Mouse (Mus musculus): Measurements from ENCODE around the gene Ccdc85c.

Ccdc85c gene

DNA sequence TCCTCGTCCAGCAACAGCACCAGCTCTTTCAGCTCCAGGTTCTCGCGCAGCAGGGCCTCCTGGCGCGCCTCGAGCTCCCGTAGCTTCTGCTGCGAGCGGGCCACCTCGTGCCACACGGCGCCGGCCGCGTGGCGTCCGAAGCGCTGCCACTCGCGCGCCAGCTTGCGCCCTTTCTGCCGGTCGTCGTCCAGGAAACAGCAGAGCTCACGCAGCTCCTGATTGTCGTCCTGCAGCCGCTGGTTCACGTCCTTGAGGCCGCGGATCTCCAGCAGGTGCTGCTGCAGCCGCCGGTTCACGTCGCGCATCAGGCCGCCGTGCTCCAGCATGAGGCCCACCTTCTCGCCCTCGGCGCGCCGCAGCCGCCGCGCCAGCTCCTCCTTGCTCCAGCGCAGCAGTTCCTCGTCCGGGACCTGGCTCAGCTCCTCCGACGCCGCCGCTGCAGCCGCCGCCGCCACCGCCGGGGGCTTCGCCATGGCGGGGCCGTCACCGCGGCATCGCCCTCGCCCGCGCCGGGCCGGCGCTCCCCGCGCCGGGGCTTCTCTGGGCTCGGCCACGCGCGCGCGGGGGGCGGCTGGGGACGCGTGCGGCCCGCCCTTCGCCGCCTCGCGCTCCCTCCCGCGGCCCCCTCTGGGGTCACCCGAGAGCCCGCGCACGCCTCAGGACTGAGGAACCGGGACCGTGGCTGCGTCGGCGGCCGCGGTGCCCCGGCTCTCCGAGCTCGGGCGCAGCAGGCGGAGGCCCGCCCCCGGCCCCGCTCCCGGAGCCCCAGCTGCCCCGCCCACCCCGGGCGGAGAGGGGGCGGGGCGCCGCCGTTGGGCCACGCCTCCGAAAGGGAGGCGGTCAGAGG, at the start of gene Ccdc85c:
TSS of gene Ccdc85c (minus strand) at position 765 of the 847 bp plus-strand sequence.
- no peak for DNase-seq

DNA sequence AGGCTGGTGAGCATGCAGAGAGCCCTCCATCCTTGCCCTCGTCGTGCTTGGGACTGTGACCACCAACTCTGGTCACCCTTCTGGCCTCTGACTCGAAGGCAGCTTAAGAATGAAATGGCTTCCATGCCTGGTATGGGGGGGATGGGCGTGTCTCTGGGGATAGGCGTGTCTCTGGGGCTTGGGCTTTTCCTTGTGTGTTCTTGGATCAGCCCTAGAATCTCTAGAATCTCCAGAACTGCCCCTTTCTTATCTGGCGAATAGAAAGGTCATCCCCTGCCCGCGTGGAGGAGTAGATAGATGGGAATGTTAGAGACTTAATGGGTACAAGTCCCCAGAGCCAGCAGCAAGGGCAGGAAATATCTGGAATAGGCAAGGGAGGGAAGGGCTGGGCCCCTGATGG, 44.9 kb upstream of the Ccdc85c start:
- no peak for DNase-seq

DNA sequence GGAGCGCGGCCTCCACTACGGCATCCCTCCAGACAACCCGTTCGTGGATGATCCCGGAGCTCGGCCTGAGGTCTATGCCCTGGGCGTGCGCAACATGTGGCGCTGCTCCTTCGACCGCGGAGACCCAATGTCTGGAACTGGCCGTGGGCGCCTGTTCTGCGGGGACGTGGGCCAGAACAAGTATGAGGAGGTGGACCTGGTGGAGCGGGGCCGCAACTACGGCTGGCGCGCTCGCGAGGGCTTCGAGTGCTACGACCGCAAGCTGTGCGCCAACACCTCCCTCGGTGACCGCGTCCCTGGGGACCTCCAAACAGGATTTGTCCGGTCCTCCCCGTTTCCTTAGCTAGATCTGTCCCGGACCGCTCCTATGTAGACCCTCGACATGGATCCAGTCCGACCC, 43.3 kb upstream of the Ccdc85c start:
- no peak for DNase-seq

DNA sequence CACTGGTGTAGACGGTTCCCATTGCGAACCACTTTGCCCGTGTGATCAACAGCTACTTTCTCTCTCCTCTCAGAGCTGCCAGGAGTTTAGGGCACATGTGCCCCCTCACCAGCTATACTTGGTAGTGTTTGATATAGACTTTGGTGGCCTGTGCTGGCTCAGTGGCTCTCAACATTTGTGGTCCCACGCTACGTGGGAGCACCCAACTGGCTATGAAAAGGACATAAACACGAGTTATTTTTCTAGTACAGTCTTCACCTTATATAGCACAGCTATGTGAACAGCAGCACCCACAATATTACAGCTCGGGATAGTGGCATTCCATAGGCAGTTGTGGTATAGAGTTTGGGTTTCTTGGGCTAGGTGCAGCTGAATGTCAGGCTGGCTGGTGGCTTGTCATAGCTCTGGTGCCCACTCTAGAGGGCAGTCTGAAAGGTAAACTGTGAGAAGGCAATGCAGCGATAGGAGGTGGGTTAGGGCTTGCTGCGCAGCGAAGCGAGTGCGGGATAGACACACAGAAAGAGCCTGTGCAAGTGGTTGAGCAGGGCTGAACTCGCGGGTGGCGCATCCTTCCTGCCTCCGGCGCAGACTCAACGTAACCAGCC, 42.7 kb upstream of the Ccdc85c start:
- no peak for DNase-seq

DNA sequence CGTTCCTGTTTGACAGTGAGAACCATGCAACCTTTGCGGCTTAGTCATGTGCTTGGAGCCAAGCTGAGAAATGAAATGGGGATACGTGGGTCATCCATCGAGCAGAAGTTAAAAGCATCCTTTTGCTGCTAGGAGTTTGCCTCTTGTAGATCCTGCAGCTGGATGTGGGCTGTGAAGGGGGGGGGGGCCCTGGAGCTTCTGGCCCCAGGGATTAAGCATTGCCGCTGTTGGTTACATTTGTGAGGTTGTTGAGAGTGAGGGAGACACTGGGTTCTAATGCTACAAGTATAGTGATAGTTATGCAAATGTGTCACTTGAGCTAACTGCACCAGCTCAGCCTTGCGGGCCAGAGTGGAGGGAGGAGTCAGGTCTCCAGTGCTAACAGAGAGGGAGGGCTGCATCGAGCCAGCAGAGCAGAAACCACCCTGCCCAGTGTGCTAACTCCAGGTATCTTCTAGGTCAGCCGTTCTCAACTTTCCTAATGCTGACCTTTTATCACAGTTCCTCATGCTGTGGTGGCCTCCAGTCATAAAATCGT, 42.0 kb upstream of the Ccdc85c start:
- no peak for DNase-seq

DNA sequence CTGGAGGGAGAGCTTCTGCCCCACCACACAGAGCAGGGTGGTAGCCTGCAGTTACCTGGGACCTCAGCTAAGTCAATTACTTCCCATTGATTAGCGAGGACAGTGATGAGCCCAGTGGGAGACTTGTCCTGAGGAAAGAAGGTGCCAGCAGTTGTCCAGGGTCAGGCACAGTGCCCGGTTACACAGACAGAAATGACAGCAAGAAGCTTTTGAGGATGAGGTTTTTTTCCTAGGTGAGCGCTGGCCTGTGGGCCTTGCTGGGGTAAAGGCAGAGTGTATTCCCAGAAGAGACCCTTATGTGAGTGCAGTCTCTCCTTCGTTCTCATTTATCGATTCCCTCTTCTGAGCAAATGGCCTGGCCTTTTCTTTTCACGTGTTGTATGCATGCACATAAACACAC, 41.4 kb upstream of the Ccdc85c start:
- DNase-seq, result no peak

DNA sequence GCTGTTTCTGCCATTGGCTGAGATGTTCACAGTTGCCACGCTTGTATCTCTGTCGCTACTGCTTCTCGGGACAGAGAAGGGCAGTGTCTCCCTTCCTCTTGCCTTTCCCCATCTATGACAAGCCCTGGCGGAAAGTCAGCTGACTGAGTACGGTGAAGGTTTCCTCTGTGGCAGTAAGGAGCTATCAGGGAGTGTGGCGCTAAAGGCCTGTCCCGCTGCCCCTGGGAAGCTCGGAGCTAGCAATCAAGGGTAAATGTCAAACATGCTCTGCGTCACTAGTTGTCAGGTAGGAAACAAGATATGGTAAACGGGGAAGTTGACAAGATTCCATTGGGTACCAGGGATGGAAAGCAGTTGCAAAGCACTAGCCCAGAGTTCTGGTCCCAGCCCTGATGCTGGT, 40.6 kb upstream of the Ccdc85c start:
- no peak for DNase-seq

DNA sequence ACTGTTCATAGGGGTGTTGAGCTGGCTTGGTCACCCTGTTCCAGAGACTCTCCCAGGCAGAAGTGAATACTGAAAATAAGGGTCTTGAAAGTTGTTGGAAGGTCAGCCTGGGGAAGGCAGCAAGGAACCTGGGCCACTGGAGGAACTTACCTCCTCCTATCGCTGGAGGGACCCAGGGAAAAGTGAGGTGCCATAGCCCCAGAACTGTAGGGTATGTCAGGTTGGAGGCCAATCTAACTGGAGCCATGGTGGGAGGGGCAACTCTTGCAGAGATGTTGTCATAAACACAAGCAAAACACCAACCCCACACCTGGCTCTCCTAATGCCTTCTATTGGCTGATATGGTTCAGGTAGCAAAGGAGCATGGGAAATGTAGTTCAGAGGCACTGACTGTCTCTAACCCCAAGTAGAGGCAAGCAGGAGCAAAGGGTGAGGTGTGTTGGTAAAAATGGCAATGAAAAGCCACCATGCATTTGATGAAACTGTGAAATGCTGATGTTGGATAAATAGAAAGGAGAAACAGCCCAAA, 38.1 kb upstream of the Ccdc85c start:
- DNase-seq, result no peak

DNA sequence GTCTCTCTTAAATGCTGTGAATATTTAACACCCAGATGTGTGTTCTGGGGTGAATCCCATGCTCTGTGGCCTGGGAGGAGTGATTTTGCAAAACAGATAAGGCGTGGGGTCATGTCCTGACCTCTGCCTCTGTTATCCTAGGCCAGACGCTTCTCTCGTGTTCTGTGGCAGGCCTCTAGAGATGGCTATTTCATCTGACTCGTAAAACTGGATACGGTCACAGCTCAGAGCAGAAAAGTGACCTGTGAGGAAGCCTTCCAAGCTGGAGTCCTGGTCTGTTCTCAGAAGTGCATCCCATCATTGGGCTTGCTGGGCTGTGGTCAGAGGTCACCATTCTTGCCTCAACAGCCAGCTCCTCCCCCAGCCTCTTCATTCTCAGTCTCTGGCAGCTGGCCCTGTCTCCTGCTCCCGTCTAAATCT, 37.2 kb upstream of the Ccdc85c start:
- peak; percentile 45 for DNase-seq

DNA sequence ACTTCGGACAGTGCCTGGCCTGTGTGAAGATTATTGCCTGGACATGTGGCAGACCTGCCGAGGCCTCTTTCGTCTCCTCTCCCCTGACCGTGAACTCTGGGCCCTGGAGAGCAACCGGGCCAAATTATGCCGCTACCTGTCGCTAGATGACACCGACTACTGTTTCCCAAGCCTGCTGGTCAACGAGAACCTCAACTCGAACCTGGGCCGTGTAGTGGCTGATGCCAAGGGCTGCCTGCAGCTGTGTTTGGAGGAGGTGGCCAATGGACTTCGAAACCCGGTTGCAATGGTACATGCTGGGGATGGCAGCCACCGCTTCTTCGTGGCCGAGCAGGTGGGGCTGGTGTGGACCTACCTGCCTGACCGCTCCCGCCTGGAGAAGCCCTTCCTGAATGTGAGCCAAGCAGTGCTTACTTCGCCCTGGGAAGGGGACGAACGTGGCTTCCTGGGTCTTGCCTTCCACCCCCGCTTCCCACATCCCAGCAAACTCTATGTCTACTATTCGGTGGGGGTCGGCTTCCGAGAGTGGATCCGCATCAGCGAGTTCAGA, 36.6 kb upstream of the Ccdc85c start:
- DNase-seq, result no peak

DNA sequence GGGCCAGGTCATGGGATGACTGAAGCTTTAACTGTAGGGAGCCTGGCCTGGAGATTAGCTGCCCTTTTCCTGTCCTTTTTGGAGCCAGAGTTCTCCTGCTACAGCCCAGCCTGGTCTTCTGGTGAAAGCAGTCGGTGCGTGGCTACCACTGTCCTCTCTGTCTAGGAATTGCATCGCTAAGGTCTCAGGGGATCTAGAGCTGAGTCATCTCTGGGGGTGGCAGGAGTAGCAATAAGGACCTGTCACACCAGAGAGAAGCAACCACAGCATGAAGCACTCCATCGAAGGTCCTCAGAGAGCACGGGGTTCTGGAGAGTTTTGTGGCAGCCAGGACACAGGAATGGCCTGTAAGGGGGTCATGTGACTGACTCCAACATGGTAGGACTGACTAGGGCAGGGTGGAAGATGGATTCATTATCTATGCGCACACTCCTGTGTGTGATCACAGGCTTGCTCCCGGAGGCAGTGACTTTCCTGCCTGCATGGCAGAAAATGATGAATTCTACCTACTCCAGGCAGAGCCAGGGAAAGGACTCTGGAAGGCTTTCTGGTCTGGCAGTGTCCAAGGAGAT, 35.3 kb upstream of the Ccdc85c start:
- DNase-seq, result no peak

DNA sequence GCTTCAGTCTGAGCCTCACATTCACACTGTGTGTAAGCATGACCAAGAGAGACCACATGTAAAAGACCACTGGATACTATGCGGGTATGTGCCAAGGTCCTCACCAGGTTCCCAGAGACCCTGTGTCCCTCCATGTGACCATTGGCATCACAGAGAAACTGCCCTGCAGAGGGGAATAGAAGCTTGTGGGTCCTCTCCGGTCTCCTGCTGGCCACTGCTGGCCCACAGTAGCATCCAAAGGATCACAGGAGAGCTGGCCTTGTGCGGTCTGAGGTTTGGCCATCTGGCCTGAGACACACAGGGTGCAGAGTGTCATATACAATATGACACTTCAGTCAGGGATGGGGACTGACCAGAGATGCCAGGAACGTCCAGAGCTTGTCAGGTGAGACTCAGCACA, 34.8 kb upstream of the Ccdc85c start:
- no peak for DNase-seq

DNA sequence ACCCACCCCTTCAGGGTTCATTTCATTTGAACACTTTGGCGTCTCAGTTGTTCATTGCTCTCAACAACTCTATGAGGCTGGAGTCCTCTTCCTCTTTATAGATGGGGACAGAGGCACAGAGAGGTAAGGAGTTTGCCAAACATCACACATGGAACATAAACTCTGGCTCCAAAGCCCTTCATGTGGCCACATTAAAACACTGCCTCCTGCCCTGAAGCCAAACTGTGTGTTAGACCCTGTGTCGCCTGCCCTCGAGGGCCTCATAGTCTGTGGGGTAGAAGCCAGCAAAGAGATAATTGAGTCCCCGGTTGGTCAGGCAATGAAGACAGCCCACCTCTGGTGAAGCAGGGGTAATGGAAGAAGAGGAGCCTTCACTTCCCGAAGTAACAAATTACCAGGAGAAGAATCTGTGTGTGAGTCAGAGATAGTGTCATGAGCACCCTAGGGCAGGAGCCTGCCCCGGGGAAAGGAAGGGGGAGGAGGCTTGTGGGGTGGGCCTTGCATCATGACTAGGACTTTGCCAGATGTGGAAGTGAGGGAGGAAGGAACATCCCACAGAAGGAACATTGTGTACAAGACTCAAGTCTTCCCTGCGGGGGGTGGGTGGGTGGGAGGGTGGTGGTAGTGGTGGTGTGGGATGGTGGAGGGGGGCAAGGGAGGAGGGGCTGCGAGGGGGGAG, 34.0 kb upstream of the Ccdc85c start:
- peak; percentile 43 for DNase-seq

DNA sequence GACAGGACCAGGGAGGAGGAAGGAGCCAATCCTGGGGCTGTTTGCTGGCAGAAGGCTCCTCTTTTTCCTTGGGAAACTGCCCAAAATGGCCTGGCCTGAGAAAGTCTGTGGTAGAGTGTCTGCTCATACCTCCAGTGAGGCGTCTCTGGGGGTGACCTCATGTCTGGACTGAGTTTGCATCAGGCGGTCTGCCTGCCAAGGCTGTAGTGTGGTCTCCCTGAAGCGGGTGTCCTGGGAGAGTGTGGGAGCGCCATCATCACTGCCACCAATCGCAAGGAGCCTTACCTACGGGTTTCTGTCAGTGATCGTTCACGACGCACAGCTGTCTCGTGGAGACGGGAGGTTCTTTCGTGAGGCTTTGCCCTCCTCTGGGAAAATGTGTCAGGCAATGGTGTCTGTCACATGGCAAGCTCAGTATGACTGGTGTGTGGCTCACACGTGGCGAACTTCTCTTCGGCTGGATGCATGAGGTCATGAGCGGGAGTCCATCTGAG, 33.2 kb upstream of the Ccdc85c start:
- DNase-seq, result no peak

DNA sequence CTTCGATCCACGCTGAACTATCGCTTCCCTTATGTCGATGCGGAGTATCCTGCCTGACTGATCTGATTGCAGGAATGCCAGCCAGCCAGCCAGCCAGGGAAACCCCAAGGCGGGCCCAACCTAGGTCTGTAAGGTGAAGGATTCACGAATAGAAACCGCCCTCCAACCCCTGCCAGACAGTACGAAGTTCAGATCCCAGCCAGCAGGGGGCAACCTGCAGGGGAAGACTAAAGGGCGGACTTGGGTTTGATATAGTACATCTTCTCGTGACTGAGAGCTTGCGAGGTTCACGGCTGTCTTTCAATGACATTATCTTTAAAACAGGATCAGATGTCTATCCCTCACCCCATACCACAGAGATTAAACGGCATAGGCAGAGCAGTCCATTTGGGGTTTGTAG, 32.3 kb upstream of the Ccdc85c start:
- peak; percentile 57 for DNase-seq

DNA sequence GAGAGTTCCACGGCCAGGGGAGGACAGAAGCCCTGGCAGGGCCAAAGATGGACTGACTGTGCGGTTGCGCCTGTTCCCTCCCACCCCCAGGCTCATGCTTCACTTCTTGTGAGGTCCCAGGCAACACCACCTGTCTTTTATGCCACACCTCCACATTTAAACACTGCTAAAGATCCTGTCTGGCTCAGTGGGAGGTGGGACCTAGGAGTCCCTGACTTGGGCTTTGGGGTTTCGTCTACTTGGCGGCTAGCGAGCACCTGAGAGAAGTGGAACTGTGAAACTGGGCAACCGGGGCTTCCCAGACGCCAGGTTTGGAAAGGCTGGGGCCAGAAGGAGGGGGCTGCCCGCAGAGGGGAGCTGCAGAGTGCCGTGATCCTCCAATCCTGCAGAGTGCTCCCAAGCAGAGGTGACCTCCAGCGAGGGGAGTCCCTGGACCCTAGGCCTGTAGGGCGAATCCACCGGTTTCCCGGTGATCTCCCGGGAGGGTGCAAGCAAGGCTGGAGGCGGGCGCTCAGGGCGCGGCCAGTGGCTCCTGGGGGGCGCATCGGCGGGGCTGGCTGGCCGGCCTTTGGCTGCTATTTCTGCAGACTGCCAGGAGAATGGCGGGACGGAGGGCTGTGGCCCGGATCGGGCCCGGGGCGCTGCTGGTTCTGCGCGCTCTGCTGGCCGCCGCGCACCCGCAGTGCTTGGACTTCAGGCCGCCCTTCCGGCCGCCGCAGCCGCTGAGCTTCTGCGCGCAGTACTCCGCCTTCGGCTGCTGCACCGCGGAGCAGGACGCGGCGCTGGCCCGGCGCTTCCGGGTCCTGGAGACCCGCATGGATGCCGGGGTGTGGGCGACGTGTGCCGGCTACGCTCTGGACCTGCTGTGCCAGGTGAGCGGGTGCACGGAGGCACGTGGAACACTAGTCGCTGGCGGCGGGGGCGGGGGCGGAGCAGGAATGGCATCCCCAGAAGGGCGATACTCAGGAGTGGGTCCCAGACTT, 30.9 kb upstream of the Ccdc85c start, which contains the start of gene Hhipl1:
TSS of gene Hhipl1 (plus strand) at position 459 of the 983 bp plus-strand sequence.
- DNase-seq, result peak; percentile 26

DNA sequence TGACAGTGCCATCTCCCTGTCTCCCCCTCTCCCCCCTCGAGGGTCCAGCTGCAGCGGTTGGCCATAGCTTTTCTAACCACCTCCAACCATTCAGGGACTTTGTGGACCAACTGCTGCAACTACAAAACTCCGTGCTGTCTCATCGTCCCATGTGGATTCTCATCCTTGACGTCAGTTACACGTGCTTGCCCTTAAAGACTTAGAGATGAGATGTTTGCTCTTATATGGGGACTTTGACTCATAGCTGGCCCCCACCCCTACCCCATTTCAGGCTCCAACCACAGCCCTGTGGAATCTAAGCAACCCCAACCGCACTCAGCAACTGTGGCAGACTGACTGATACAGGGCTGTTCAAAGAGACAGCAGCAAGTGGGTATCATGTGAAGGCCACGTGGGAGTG, 29.9 kb upstream of the Ccdc85c start:
- no peak for DNase-seq

DNA sequence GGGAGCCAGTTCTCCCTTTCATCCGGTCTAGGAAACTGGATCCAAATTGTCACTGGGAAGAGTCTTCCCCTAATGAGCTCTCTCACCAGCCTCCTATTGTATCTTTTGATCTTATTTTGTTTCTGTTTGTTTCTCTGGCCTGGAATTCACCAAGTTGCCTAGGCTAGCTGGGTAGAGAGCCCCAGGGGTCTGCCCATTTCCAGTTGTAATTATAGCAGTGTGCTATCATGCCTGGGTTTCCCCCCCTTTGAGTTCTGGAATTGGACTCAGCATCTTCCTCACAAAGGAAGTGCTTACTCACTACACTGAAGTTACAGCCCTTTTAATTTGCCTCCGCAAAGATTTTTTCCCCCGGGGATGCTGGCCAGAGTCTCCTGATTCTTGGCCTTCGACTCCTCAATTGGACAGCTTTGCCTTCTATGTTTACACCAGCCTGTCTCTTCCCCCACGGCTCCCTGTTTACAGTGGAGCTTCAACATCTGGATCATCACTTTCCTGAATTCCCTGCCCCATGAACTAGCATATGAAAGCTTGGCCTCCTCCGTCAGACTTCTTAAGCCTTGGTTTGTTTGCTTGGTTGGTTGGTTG, 28.6 kb upstream of the Ccdc85c start:
- no peak for DNase-seq

DNA sequence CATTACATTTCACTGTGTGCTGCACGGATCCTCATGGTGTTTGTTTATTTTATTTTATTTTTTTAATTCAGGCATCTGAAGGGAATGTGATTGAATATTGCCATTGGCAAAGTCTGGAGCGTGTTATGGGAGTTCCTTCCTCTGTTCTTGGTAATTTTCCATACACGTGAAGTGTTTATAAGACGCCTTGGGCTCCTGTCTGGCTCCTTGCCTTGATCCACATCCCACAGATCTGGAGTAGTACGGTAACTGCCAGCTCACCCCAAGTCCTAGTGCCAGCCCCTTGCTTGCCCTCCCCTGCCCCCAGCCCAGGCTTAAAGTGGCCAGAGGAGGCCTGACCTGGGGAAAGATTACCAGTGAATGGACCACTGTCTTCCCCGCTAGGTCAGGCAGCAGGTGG, 25.8 kb upstream of the Ccdc85c start:
- DNase-seq, result no peak

DNA sequence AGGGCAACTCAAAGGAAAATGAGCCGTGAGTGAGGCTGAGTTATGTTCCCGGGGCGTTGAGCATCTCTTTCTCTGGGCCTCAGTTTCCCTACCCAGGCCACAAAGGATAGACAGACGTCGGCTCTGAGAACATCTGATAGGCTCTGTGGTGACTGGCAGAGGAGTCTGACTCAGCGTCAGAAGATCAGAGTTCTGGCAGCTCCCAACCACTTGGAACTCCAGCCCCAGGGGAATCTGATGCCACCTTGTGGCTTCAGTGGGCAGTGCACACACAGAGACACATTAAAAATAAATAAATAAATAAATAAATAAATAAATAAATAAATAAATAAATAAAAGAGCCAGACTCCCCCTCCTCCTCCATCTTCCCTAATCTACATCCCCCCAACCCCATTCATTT, 21.8 kb upstream of the Ccdc85c start:
- no peak for DNase-seq

DNA sequence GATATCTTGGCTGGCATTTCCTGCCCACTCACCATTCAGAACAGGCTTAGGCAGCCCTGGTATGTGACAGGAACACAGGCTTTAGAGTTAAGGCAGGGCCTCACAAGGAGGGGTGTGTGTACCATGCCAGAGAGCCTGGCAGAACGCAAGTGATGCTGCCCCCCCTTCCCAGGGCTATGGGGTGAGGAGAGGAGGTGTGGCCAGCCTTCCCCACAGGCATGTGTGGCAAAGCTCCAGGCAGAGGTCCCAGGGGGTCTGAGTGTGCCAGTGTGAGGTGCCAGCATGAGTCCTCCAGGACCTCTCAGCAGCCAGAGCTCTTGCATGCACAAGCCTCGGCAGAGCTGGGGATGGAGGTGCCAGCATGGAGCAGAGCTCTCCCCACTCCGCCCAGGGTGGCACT, 19.4 kb upstream of the Ccdc85c start:
- DNase-seq, result no peak
